Mouse (Mus musculus) forebrain, embryonic 15.5 days (tissue): ENCODE measurements at regions not wholly inside any gene's neighbourhood (a gene's known extent, or its start where the extent isn't known, plus 50 kb on each side); places are given as distances from the start of the nearest gene placed in this dataset.
A peak's percentile ranks its signal among the peaks of the same experiment; 100 is the strongest.

Source experiments
- ATAC-seq: fragments of 200-750 bp; cut with Nextera tagmentation; replicated peaks from 2 replicates; pipeline ENCODE4 v1.8.0; 2017; ENCODE audit warnings: mild to moderate bottlenecking, moderate TSS enrichment, moderate library complexity
- H3K27ac ChIP-seq: fragments of 300-500 bp; sonication (generic); replicated peaks from 2 replicates; pipeline ENCODE4 v1.5.1; 2015; ENCODE audit warnings: mild to moderate bottlenecking, inconsistent platforms
- H3K27me3 ChIP-seq: fragments of 300-500 bp; sonication (generic); 2 replicates; pipeline ENCODE4 v1.6.1; 2015; ENCODE audit warnings: inconsistent platforms
- H3K36me3 ChIP-seq: fragments of 300-500 bp; sonication (generic); 2 replicates; pipeline ENCODE4 v1.6.1; 2015; ENCODE audit warnings: mild to moderate bottlenecking, inconsistent platforms
- H3K4me1 ChIP-seq: fragments of 300-500 bp; sonication (generic); 2 replicates; pipeline ENCODE4 v1.6.1; 2015; ENCODE audit warnings: inconsistent platforms
- H3K4me2 ChIP-seq: fragments of 300-500 bp; sonication (generic); replicated peaks from 2 replicates; pipeline ENCODE4 v1.6.1; 2015; ENCODE audit warnings: mild to moderate bottlenecking, inconsistent platforms
- H3K4me3 ChIP-seq: fragments of 300-500 bp; sonication (generic); 2 replicates; pipeline ENCODE4 v1.5.1; 2015; ENCODE audit warnings: mild to moderate bottlenecking, inconsistent platforms
- H3K9ac ChIP-seq: fragments of 300-500 bp; sonication (generic); replicated peaks from 2 replicates; pipeline ENCODE4 v1.6.1; 2015; ENCODE audit warnings: mild to moderate bottlenecking, inconsistent platforms
- H3K9me3 ChIP-seq: fragments of 300-500 bp; sonication (generic); 2 replicates; pipeline ENCODE4 v1.6.1; 2016; ENCODE audit warnings: inconsistent platforms
- WGBS: fragments of 180-500 bp; shearing (Covaris S2); methylation state at CpG from one replicate; pipeline ENCODE4 v1.1.7; 2015; ENCODE audit warnings: mixed read lengths; 5-methylcytosine and 5-hydroxymethylcytosine counted together

- 79% methylated on average over 3 of the region's 3 CpGs for WGBS
- Histone ChIP-seq H3K27ac (no peak overlapping the region), H3K4me3 (no peak overlapping the region), H3K36me3 (no peaks in the 10 kb centered on the region), H3K27me3 (no peaks in the 10 kb centered on the region), H3K4me1 (0 out of 2 replicates have a peak, but pooled peaks cover 4% of the 10 kb centered on the region), H3K9ac (no peak overlapping the region), H3K9me3 (no peaks in the 10 kb centered on the region), H3K4me2 (no peak overlapping the region)
- no peak for ATAC-seq
These were observed 281.7 kb upstream of the Ndst3 start for GRCm38 (mm10) chr3:123972367-123972766.

GRCm38 (mm10) chr3:123973806-123974576 is 283.3 kb upstream of the Ndst3 start:
- no peaks in the 10 kb centered on the region for H3K36me3 ChIP-seq
- 69% methylated on average over 16 of the region's 16 CpGs for WGBS
- H3K4me3 ChIP-seq: no peak overlapping the region
- no peak overlapping the region for H3K4me2 ChIP-seq
- ATAC-seq: no peak
- H3K9me3 ChIP-seq: no peaks in the 10 kb centered on the region
- H3K4me1 ChIP-seq: 0 out of 2 replicates have a peak, but pooled peaks cover 4% of the 10 kb centered on the region
- no peak overlapping the region for H3K27ac ChIP-seq
- no peaks in the 10 kb centered on the region for H3K27me3 ChIP-seq
- no peak overlapping the region for H3K9ac ChIP-seq

GRCm38 (mm10) chr3:123976475-123976874 is 285.8 kb upstream of the Ndst3 start:
- Histone ChIP-seq H3K9ac (no peak overlapping the region), H3K4me1 (0 out of 2 replicates have a peak, but pooled peaks cover 4% of the 10 kb centered on the region), H3K36me3 (no peaks in the 10 kb centered on the region), H3K27me3 (no peaks in the 10 kb centered on the region), H3K4me2 (no peak overlapping the region), H3K27ac (no peak overlapping the region), H3K4me3 (no peak overlapping the region), H3K9me3 (no peaks in the 10 kb centered on the region)
- WGBS: 76% methylated on average over 3 of the region's 3 CpGs
- ATAC-seq: no peak

GRCm38 (mm10) chr3:123977168-123977567 is 286.5 kb upstream of the Ndst3 start:
- Histone ChIP-seq H3K9me3 (no peaks in the 10 kb centered on the region), H3K36me3 (no peaks in the 10 kb centered on the region), H3K4me1 (0 out of 2 replicates have a peak, but pooled peaks cover 4% of the 10 kb centered on the region), H3K27me3 (no peaks in the 10 kb centered on the region), H3K4me3 (no peak overlapping the region), H3K9ac (no peak overlapping the region), H3K4me2 (no peak overlapping the region), H3K27ac (no peak overlapping the region)
- WGBS: 74% methylated on average over 4 of the region's 4 CpGs
- ATAC-seq: no peak

DNA sequence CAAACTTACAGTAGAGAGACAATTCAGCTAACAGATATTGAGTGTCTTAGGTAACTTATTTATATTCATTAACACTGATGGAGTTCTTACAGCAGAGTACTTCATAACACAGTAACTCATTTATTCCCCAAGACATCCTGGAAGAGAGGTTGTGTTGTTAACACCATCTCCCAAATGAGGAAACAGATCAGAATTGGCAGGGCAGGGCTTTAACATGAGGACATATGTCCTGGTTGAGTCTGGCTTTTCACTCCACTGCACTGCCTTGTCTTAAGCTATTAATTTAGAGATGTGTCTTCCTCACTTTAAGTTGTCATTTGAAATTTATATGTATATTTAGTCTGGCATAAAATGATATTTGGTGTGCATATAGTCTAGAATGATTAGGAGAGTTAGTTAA is 292.4 kb upstream of the Ndst3 start:
- H3K4me2 ChIP-seq: no peak overlapping the region
- no peak overlapping the region for H3K4me3 ChIP-seq
- H3K9ac ChIP-seq: no peak overlapping the region
- H3K36me3 ChIP-seq: no peaks in the 10 kb centered on the region
- H3K27ac ChIP-seq: no peak overlapping the region
- H3K27me3 ChIP-seq: no peaks in the 10 kb centered on the region
- H3K4me1 ChIP-seq: no peaks in the 10 kb centered on the region
- ATAC-seq: no peak
- H3K9me3 ChIP-seq: no peaks in the 10 kb centered on the region

DNA sequence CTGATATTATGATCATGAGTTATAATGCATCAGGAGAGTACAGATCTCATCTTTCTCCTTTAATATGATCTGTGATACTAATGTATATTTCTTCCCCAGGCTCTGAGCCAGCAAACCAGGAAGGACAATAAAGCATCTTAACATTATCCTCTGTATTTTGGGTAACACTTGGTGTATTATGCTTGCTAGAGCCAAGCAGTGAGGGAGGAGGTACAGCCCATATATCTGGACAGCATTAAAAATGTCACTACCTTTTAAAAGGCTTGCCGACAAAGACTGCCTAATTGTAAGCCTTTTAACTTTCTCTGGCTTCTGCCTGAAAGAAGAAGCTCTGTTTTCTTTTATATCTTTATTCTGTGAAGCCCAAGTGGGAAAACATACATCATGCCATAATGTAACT is 292.9 kb upstream of the Ndst3 start:
- WGBS: 76% methylated on average over 1 of the region's 1 CpGs
- ATAC-seq: no peak

DNA sequence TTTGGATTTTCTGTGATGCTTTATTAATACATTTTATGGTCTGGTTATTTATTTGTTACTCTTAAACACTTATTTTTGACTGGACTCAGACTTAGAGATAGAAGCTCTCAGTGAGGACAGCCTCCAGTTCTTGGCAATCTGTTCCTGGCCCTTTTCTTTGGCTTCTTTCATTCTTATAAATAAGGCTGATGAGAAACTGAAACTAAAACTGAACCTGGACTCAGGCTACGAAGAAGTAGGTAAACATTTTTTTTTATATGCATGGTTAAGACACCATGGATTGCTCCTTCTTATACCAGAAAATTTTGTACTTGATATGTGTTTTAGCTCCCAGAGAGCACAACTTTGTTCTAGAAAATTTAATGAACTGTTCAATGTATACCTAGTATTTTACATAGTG is 293.4 kb upstream of the Ndst3 start:
- Histone ChIP-seq H3K27ac (no peak overlapping the region), H3K9ac (no peak overlapping the region), H3K36me3 (no peaks in the 10 kb centered on the region), H3K4me2 (no peak overlapping the region), H3K9me3 (no peaks in the 10 kb centered on the region), H3K27me3 (no peaks in the 10 kb centered on the region), H3K4me3 (no peak overlapping the region), H3K4me1 (no peaks in the 10 kb centered on the region)
- ATAC-seq: no peak
- 59% methylated on average over 1 of the region's 1 CpGs for WGBS

More for the DNA sequence above, 292.9 kb upstream of the Ndst3 start:
- Histone ChIP-seq H3K9me3 (no peaks in the 10 kb centered on the region), H3K9ac (no peak overlapping the region), H3K27me3 (no peaks in the 10 kb centered on the region), H3K4me1 (no peaks in the 10 kb centered on the region), H3K4me3 (no peak overlapping the region), H3K4me2 (no peak overlapping the region), H3K27ac (no peak overlapping the region), H3K36me3 (no peaks in the 10 kb centered on the region)

- no peak for ATAC-seq
- Histone ChIP-seq H3K9me3 (no peaks in the 10 kb centered on the region), H3K9ac (no peak overlapping the region), H3K27ac (no peak overlapping the region), H3K4me1 (no peaks in the 10 kb centered on the region), H3K36me3 (no peaks in the 10 kb centered on the region), H3K27me3 (no peaks in the 10 kb centered on the region), H3K4me3 (no peak overlapping the region), H3K4me2 (no peak overlapping the region)
- 88% methylated on average over 3 of the region's 3 CpGs for WGBS
These were observed 309.4 kb upstream of the Ndst3 start for GRCm38 (mm10) chr3:123999957-124000616.

DNA sequence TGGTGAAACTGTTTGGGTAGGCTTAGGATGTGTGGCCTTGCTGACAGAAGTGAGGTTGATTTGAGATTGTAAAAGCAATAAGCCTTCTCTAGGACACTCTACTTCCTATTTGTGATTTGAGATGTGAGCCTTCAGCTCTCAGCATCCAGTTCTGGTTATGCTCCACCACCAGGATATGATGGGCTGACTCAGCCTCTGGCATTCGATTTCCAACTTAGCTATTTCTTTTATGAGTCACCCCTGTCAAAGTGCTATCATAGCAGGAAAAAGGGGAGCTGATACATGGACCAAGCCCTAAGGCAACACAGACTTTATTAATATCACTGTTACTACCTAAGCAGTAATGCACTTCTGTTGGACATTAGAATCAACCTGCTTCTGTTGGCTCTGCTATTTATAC is 310.2 kb upstream of the Ndst3 start:
- H3K9me3 ChIP-seq: no peaks in the 10 kb centered on the region
- H3K9ac ChIP-seq: no peak overlapping the region
- no peak overlapping the region for H3K27ac ChIP-seq
- no peak overlapping the region for H3K4me3 ChIP-seq
- 75% methylated on average over 1 of the region's 1 CpGs for WGBS
- H3K4me2 ChIP-seq: no peak overlapping the region
- H3K4me1 ChIP-seq: no peaks in the 10 kb centered on the region
- no peak for ATAC-seq
- no peaks in the 10 kb centered on the region for H3K27me3 ChIP-seq
- H3K36me3 ChIP-seq: no peaks in the 10 kb centered on the region

- H3K4me2 ChIP-seq: no peak overlapping the region
- H3K27ac ChIP-seq: no peak overlapping the region
- no peaks in the 10 kb centered on the region for H3K27me3 ChIP-seq
- WGBS: 81% methylated on average over 1 of the region's 1 CpGs
- no peaks in the 10 kb centered on the region for H3K9me3 ChIP-seq
- H3K36me3 ChIP-seq: no peaks in the 10 kb centered on the region
- no peaks in the 10 kb centered on the region for H3K4me1 ChIP-seq
- no peak overlapping the region for H3K9ac ChIP-seq
- ATAC-seq: no peak
- no peak overlapping the region for H3K4me3 ChIP-seq
These were observed 309.0 kb upstream of the Tram1l1 start for GRCm38 (mm10) chr3:124011685-124012084.

GRCm38 (mm10) chr3:124018618-124019017 is 302.0 kb upstream of the Tram1l1 start:
- Histone ChIP-seq H3K4me2 (no peak overlapping the region), H3K27ac (no peak overlapping the region), H3K4me1 (no peaks in the 10 kb centered on the region), H3K27me3 (no peaks in the 10 kb centered on the region), H3K4me3 (no peak overlapping the region), H3K9me3 (no peaks in the 10 kb centered on the region), H3K36me3 (no peaks in the 10 kb centered on the region), H3K9ac (no peak overlapping the region)
- ATAC-seq: peak; percentile 66
- whole genome bisulfite sequencing: 76% methylated on average over 1 of the region's 1 CpGs

GRCm38 (mm10) chr3:124026188-124026587 is 294.5 kb upstream of the Tram1l1 start:
- Histone ChIP-seq H3K27ac (no peak overlapping the region), H3K27me3 (no peaks in the 10 kb centered on the region), H3K9ac (no peak overlapping the region), H3K4me2 (no peak overlapping the region), H3K4me3 (no peak overlapping the region), H3K36me3 (no peaks in the 10 kb centered on the region), H3K4me1 (no peaks in the 10 kb centered on the region), H3K9me3 (no peaks in the 10 kb centered on the region)
- peak; percentile 66; the same call in 1 of the 2 replicates for ATAC-seq
- WGBS: 30% methylated on average over 4 of the region's 4 CpGs
